Mouse (Mus musculus) limb, embryonic 10.5 days (tissue): ENCODE measurements around the gene Kcne3. TPM values are rescaled to one million over a fixed set of nuclear protein-coding genes. Genes with fewer than 3 reads are reported as not detected.

Experiments used
- DNase-seq: peaks from one replicate; pipeline ENCODE4 v3.0.0-alpha.2; 2017; ENCODE audit warnings: low spot score
- H3K27ac ChIP-seq: fragments of 300-500 bp; sonication (generic); 2 replicates; pipeline ENCODE4 v1.5.1; 2016; ENCODE audit warnings: mild to moderate bottlenecking
- H3K27me3 ChIP-seq: fragments of 300-500 bp; sonication (generic); 2 replicates; pipeline ENCODE4 v1.6.1; 2016; ENCODE audit warnings: low read depth, mild to moderate bottlenecking; ENCODE audit not compliant: poor library complexity, severe bottlenecking
- H3K36me3 ChIP-seq: fragments of 300-500 bp; sonication (generic); 2 replicates; pipeline ENCODE4 v1.6.1; 2016; ENCODE audit warnings: mild to moderate bottlenecking, moderate library complexity
- H3K4me1 ChIP-seq: fragments of 300-500 bp; sonication (generic); 2 replicates; pipeline ENCODE4 v1.6.1; 2016
- H3K4me3 ChIP-seq: fragments of 300-500 bp; sonication (generic); 2 replicates; pipeline ENCODE4 v1.5.1; 2016; ENCODE audit warnings: mild to moderate bottlenecking, moderate library complexity
- H3K9me3 ChIP-seq: fragments of 300-500 bp; sonication (generic); replicated peaks from 2 replicates; pipeline ENCODE4 v1.6.1; 2016; ENCODE audit warnings: mild to moderate bottlenecking
- WGBS: fragments of 180-500 bp; shearing (Covaris S2); methylation state at CpG from one replicate; pipeline ENCODE4 v1.1.7; 2016; 5-methylcytosine and 5-hydroxymethylcytosine counted together
- polyA plus RNA-seq: library from polyadenylated mRNA; unstranded; fragments of >200 nt; fragmentation: Nextera tagmentation; extraction: Ambion mirVana; gene quantifications from 2 replicates; pipeline ENCODE4 v1.2.1, GENCODE M21; 2016

The Kcne3 gene
- polyA plus RNA-seq, 1 experiment from 2014 or later, result 18.0 TPM

GRCm38 (mm10) chr7:100190778-100191177 is 14.5 kb downstream of the Kcne3 start:
- Histone ChIP-seq H3K9me3 (no peaks in the 10 kb centered on the region), H3K36me3 (no peaks in the 10 kb centered on the region), H3K4me3 (no peak overlapping the region), H3K27me3 (peaks cover 8% of the 10 kb centered on the region; the same call in 1 of the 2 replicates), H3K4me1 (no peaks in the 10 kb centered on the region), H3K27ac (no peak overlapping the region)
- DNase-seq, result peak; percentile 39
- WGBS, result 7% methylated on average over 4 of the region's 4 CpGs

GRCm38 (mm10) chr7:100201191-100201590 is 24.9 kb downstream of the Kcne3 start:
- no peaks in the 10 kb centered on the region; the same call in 1 of the 2 replicates for H3K4me1 ChIP-seq

GRCm38 (mm10) chr7:100203616-100204015 is 27.3 kb downstream of the Kcne3 start:
- Histone ChIP-seq H3K4me1 (no peaks in the 10 kb centered on the region; the same call in 1 of the 2 replicates), H3K36me3 (no peaks in the 10 kb centered on the region), H3K27ac (no peak overlapping the region), H3K27me3 (no peaks in the 10 kb centered on the region), H3K4me3 (no peak overlapping the region), H3K9me3 (no peaks in the 10 kb centered on the region)
- WGBS, result 60% methylated on average over 3 of the region's 3 CpGs
- DNase-seq, result no peak

More at GRCm38 (mm10) chr7:100201191-100201590, 24.9 kb downstream of the Kcne3 start:
- no peak overlapping the region for H3K4me3 ChIP-seq
- WGBS, result 77% methylated on average over 3 of the region's 3 CpGs
- no peak overlapping the region for H3K27ac ChIP-seq
- H3K36me3 ChIP-seq, result no peaks in the 10 kb centered on the region
- H3K9me3 ChIP-seq, result no peaks in the 10 kb centered on the region
- no peak for DNase-seq
- H3K27me3 ChIP-seq, result no peaks in the 10 kb centered on the region

GRCm38 (mm10) chr7:100204871-100205270 is 28.6 kb downstream of the Kcne3 start:
- Histone ChIP-seq H3K27ac (no peak overlapping the region), H3K4me3 (no peak overlapping the region), H3K27me3 (no peaks in the 10 kb centered on the region), H3K4me1 (no peaks in the 10 kb centered on the region; the same call in 1 of the 2 replicates), H3K36me3 (no peaks in the 10 kb centered on the region), H3K9me3 (no peaks in the 10 kb centered on the region)
- WGBS, result 45% methylated on average over 6 of the region's 6 CpGs
- DNase-seq, result no peak

DNA sequence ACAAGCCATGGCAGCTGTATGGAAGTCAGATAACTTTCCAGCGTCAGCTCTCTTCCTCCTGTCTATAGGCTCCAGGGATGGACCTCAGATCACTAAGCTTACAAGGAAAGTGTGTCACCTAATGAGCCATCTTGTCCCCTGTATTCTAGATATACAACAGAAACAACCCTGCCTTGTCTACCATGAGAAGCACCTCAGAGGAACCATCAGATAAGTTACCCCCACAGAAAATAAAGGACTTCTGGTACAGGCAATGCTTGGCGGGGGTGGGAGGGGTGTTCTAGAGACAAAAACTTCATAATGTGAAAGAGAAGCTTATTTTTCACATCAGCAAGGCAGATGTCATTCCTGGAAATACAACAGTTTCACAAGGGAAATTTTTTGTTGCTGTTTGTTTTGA is 29.8 kb downstream of the Kcne3 start:
- Histone ChIP-seq H3K4me1 (no peaks in the 10 kb centered on the region; the same call in 1 of the 2 replicates), H3K36me3 (no peaks in the 10 kb centered on the region), H3K27ac (no peak overlapping the region), H3K27me3 (no peaks in the 10 kb centered on the region), H3K9me3 (no peaks in the 10 kb centered on the region), H3K4me3 (no peak overlapping the region)
- WGBS, result 90% methylated on average over 2 of the region's 2 CpGs
- DNase-seq, result no peak

DNA sequence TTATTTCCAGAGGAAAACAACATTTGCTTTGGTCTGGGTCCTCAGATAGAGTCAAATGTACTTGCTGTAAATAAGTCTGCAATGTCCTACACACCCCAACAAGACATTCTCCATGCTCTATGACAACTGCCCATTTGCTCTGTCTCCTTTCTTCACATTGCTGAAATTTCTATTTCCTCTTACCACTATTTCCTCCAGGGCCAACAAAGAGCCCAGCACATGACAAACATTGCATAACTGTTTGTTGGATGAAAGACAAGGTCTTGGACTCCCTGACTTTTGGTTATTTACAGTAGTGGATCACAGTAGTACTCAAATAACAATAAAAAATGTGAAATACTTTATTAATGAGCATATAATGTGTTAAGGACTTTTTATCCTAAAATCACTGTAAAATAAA is 31.6 kb downstream of the Kcne3 start:
- H3K27me3 ChIP-seq, result no peaks in the 10 kb centered on the region
- DNase-seq, result no peak
- no peak overlapping the region for H3K4me3 ChIP-seq
- no peak overlapping the region for H3K27ac ChIP-seq
- H3K4me1 ChIP-seq, result no peaks in the 10 kb centered on the region; the same call in 1 of the 2 replicates
- H3K36me3 ChIP-seq, result no peaks in the 10 kb centered on the region
- H3K9me3 ChIP-seq, result no peaks in the 10 kb centered on the region

DNA sequence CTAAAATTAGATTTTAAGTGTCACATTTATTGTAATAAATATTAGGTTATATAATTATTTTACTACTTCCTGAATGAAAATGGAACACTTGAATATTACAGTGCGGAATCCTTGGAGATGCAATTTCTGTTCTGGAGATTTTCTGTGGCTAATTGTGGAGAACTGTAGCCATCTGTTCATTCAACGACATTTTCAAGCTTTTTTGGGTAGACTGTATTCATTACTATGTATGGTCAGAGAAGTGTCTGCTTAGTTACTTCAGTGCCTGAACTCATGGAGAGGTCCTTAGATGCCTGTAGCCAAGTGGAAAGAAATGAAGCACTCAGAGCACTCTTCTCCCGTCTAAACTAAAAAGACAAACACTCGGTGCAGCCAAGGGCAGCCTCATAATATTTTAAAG is 38.0 kb downstream of the Kcne3 start:
- Histone ChIP-seq H3K4me3 (no peak overlapping the region), H3K9me3 (no peaks in the 10 kb centered on the region), H3K27ac (no peak overlapping the region), H3K36me3 (no peaks in the 10 kb centered on the region), H3K4me1 (no peaks in the 10 kb centered on the region), H3K27me3 (no peaks in the 10 kb centered on the region)
- 87% methylated on average over 4 of the region's 4 CpGs for WGBS
- DNase-seq, result no peak

GRCm38 (mm10) chr7:100215116-100215732 is 38.9 kb downstream of the Kcne3 start:
- Histone ChIP-seq H3K4me3 (no peak overlapping the region), H3K9me3 (no peaks in the 10 kb centered on the region), H3K36me3 (no peaks in the 10 kb centered on the region), H3K27ac (no peak overlapping the region), H3K4me1 (no peaks in the 10 kb centered on the region), H3K27me3 (no peaks in the 10 kb centered on the region)
- 83% methylated on average over 6 of the region's 6 CpGs for WGBS
- no peak for DNase-seq

DNA sequence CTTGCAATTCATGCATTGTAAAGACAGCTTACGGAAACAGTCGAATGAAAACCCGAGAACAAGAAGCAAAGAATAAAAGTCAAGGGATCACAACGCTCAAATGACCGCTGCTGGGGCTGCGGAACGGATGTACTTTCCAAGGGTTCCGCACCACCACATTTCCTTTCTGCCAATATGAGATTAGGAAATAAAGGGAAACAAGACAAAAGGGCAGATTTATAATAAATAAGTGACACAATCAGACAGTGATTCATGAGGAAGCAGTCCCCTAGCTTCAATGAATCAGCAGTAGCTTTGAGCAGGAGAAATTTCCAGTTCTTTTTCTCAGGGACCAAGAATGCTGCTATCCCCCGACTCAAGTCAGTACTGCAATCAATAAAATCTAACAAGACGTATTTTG is 39.7 kb downstream of the Kcne3 start:
- Histone ChIP-seq H3K36me3 (no peaks in the 10 kb centered on the region), H3K4me3 (no peak overlapping the region), H3K27ac (no peak overlapping the region), H3K27me3 (no peaks in the 10 kb centered on the region), H3K9me3 (no peaks in the 10 kb centered on the region), H3K4me1 (no peaks in the 10 kb centered on the region)
- DNase-seq, result no peak
- 85% methylated on average over 10 of the region's 10 CpGs for WGBS

- H3K27me3 ChIP-seq, result no peaks in the 10 kb centered on the region
- 83% methylated on average over 9 of the region's 9 CpGs for WGBS
- no peaks in the 10 kb centered on the region for H3K4me1 ChIP-seq
- no peak overlapping the region for H3K4me3 ChIP-seq
- no peaks in the 10 kb centered on the region for H3K9me3 ChIP-seq
- H3K36me3 ChIP-seq, result no peaks in the 10 kb centered on the region
- H3K27ac ChIP-seq, result no peak overlapping the region
- DNase-seq, result no peak
Measured at GRCm38 (mm10) chr7:100216601-100217565, 40.6 kb downstream of the Kcne3 start.

GRCm38 (mm10) chr7:100227158-100227875 is 51.0 kb downstream of the Kcne3 start, which contains the start of gene Pgm2l1:
Pgm2l1 (plus strand) TSS chr7:100227394.
- Histone ChIP-seq H3K4me3 (peak within 1 kb of the TSS; percentile 81), H3K4me1 (0 out of 2 replicates have a peak, but pooled peaks cover 4% of the 10 kb centered on the region), H3K27me3 (no peaks in the 10 kb centered on the region), H3K36me3 (no peaks in the 10 kb centered on the region), H3K27ac (peak within 1 kb of the TSS; percentile 91), H3K9me3 (no peaks in the 10 kb centered on the region)
- under 1% methylated on average over 68 of the region's 72 CpGs for WGBS
- peak; percentile 97 for DNase-seq

DNA sequence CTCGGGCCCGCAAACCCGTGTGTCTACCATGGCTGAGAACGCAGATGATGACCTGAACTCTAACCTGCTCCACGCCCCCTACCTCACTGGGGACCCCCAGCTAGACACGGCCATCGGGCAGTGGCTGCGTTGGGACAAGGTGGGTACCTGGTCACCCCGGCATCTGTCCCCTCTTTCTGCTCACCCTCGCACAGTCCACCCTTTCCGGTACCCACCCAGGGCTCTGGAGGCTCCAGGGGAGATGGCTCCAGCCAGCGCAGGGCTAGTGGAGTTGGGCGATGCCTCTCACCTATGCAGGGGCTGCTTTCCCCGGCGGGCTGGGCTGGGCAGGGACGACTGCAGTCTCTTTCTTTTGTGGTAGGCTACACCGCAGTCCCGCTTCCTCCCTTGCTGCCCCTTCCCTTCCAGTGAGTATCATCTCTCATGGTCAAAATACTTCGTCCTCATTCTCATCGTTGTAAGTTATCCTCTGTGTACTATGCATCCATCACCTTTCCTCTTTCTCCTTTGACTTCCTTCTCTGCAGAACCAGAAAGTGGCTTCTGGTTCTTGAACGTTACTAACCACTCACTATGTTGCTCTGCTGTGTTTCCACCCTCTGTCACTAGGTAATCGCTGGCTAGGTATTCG is 51.7 kb downstream of the Kcne3 start:
- under 1% methylated on average over 23 of the region's 23 CpGs for WGBS

More for the DNA sequence above, 51.7 kb downstream of the Kcne3 start:
- no peaks in the 10 kb centered on the region for H3K27me3 ChIP-seq
- H3K4me3 ChIP-seq, result peak overlapping the region; percentile 81
- peak; percentile 63 for DNase-seq
- no peaks in the 10 kb centered on the region for H3K36me3 ChIP-seq
- H3K9me3 ChIP-seq, result no peaks in the 10 kb centered on the region
- H3K4me1 ChIP-seq, result 0 out of 2 replicates have a peak, but pooled peaks cover 4% of the 10 kb centered on the region
- peak overlapping the region; percentile 91 for H3K27ac ChIP-seq
